Mouse (Mus musculus): ENCODE data around the gene S1pr5.

DNA sequence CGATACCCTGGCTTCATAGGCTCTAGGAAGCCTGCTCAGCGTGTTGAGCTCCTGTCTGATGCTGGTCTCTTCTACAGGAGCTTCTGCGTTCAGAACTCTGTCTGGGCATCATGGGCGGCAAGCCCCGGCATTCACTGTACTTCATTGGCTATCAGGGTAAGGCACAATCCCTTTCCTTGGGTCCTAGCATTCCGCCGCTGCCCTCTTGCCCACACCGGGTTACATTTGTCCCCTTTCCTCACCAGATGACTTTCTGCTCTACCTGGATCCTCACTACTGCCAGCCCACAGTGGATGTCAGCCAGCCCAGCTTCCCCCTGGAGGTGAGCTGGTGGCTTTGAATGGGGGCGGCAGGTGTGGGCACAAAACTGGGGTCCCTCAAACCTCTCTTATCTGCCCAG, 24.1 kb upstream of the S1pr5 start:
- no peak for TF ChIP-seq CTCF (IDR thresholded peaks at IDR 0.05; ENCODE audit: low read depth, low read length)
- TF ChIP-seq POLR2A (IDR thresholded peaks at IDR 0.05; ENCODE audit: borderline replicate concordance, low read depth, low read length), result no peak

Measured in bone marrow macrophage, adult 2 months (primary cell).